Mouse (Mus musculus): ENCODE measurements around the gene Hs3st2.

The Hs3st2 gene

DNA sequence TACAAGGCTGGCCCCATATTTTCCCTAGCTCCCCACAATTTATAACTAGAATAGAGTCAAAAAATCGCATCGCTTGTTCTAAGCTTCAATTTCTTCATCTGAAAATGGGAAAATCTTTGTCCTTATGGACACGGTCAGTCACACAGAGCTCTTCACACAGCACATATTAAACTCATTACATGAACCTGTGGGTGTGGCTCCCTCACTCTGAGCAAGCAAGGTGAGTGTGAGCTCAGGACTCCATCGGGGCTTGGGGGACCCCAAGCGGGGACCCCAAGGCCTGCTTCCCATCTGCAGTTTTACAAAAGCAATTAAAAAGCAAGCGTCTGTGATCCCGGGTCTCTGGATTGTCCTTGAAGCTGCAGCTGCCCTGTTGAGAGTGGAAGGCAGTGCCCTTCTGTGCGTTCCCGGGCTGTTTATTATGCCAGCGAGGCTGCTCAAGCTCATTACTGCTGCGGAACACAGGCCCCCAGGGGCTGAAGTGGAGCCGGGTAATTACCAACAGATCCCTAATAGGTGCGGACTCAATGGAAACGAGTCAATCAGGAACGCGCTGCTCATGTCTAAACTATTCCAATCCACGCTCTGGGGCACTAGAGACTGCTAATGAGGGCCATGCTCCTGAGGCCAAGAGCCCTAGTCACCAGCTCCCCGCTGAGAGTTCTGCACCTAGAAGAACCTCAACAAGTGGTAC is 157.8 kb downstream of the Hs3st2 start:
- DNase-seq (ENCODE audit: low spot score) = no peak

Measured in testis, postnatal 10 days (tissue).